Mouse (Mus musculus): ENCODE measurements around the gene Olfr1201.

Gene Olfr1201

DNA sequence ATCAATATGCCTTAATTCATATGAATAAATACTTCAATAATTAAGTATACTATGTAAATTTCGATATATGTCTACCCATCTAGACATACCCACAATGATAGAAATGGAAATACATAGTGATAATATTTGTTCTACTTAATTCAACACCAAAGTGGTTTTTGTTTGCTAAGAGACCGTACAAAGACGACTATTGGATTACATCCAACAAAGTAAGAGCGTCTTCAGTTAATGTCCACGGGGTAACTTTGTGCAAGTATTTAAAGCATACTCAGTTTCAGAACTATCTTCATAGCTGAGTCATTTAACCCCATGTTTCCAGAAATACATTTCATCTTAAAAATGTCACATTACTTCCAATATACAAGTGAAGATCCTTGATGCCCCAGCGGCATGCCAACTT is at the start of gene Olfr1201:
Gene Olfr1201 (plus strand): TSS at position 301 of the 400 bp plus-strand sequence.
- DNase-seq (ENCODE audit: low spot score) = no peak

DNA sequence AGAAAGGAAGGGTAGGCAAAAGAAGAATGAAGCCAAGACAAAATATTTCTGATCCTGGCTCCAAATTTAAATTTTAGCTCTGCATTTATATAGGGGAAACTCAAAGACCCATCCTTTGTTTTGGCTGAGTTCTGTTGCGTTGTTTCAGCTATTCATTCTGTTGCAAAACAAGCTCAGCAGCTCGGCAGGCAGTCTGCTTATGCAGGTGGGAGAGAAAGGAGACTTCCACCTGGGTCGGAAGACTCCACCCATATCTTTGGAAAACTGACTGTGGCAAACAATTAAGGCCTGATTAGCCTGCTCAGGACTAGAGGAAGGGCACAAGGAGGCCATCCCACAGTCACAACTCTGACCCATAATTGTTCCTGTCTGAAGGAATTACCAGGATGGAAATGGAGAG is 49.5 kb upstream of the Olfr1201 start:
- no peak for DNase-seq (ENCODE audit: low spot score)

DNA sequence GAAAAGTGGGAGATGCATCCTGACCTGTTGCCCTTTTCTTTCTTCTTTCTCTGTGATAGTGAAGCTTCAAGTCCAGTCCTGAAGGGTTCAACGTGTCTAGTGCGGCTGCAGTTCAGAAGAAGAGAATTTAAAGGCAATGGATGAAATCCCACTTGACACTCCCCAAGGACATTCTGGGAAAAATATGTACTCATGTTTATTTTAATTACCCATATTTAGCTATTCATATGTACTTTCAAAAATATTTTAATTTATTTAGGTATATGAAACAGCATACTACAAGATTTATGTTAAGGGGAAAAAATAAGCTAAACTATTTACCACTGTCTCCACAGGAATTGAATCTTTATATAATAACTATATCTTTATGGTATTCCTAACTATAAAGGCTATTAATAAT is 41.6 kb upstream of the Olfr1201 start, which contains the start of gene Olfr1198:
Gene Olfr1198 (minus strand): TSS at position 101 of the 400 bp plus-strand sequence.
- DNase-seq (ENCODE audit: low spot score) = no peak

DNA sequence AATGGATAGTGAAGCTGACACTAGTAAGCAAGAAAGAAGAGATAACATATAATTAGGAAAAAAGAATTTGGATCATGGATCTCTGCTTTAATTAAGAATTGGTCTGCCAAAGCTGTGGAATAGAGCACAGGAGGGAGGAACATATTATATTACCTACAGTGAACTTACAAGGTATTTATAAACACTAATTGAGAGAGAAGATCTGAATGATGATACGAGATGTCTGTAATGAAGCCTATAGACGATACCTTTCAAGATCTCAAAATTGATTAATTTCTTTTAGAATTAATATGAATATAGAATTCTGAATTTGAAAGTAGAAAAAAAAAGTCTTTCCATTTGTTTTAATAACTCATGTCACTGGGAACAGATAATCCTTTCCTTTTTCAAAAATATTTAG is 32.5 kb upstream of the Olfr1201 start, which contains the start of gene Olfr1199:
Gene Olfr1199 (minus strand): TSS at position 101 of the 400 bp plus-strand sequence.
- no peak for DNase-seq (ENCODE audit: low spot score)

DNA sequence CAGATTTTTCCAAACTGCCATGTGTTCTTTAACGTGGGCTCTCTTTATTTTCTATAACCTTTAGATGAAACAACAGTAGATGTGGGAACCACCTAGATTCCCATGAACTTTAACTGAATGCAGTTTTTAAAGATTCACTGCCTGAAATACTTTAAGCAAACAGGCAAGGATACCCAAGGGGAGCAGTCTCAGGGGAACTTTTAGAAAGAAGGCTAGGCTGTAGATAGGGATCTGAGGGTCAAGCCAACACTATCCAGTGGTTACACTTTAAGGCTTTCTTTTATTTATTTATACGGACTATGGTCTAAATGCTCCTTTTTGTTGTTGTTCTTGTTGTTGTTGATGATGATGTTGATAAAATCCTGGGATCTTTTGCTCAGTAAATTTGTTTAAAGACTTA is 22.4 kb upstream of the Olfr1201 start, which contains the start of gene Olfr1200:
Gene Olfr1200 (minus strand): TSS at position 101 of the 400 bp plus-strand sequence.
- DNase-seq (ENCODE audit: low spot score) = no peak

DNA sequence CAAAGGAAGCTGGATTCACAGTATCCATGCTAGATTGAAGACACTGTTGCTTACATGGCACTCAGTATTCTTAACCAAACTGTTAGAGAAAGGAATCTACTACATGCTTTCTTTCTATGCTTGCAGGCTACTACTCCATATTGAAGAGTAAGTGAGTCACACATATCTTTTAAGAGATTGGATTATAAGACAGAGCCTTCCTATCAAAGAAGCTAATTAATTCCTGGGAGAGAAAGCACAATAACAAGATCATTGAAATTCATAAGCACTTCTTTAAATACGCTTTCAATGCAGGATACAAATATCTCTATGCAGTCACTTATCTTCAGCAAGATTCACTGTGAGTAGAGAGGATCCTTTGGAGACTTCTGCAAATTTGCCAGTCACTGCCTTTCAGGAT is 21.4 kb downstream of the Olfr1201 start, which contains the start of gene Olfr1202:
Gene Olfr1202 (plus strand): TSS at position 301 of the 400 bp plus-strand sequence.
- no peak for DNase-seq (ENCODE audit: low spot score)

DNA sequence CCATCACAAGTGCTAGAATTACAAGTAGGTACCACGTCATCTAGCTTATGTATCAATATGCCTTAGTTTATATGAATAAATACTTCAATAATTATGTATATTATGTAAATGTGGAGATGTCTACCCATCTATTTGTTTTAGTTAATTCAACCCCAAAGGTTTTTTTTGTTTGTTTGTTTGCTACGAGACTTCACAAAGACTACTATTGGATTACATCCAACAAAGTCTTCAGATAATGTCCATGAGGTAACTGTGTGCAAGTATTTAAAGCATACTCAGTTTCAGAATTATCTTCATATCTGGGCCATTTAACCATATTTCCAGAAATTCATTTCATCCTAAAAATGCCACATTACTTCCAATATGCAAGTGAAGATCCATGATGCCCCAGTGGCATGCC is 36.6 kb downstream of the Olfr1201 start, which contains the start of gene Olfr1205:
Gene Olfr1205 (plus strand): TSS at position 301 of the 400 bp plus-strand sequence.
- DNase-seq (ENCODE audit: low spot score) = no peak

DNA sequence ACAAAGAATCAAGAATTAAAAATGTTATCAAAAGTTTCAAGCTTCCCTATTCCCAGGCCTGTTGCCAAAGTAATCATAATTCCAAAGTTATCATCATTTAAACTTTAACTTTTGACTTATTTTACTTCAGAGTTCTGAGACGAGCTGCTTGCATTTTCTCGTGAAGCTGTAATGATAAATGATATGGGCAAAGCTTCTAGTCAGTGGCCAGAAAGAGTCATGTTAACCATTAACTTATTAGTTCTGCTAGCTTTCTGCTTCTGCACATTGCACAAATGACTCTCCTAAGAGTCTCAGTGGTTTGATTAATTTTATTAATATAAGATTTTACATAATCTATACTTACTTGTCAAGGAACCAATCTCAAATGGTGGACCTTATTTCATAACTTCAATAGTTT is 45.6 kb downstream of the Olfr1201 start:
- DNase-seq (ENCODE audit: low spot score) = no peak

Data from left cerebral cortex, adult 11 months (tissue).